ENCODE assay signal across 7 mouse cellular contexts in genomic region chr7:3705911-3706310, GRCm38 (mm10). TPM values are rescaled to one million over a fixed set of nuclear protein-coding genes. Genes with fewer than 3 reads are reported as not detected.
A peak's percentile ranks its signal among the peaks of the same experiment; 100 is the strongest.
DNase-seq lines count a peak whose midpoint lies in the region; ATAC-seq lines count a peak whose summit lies in the region.

No protein-coding gene starts in this region.

- peaks cover 17% of the 10 kb centered on the region for H3K4me1 ChIP-seq in lung, embryonic 16.5 days (replicated peaks; ENCODE audit: control insufficient read depth, insufficient read depth, low read length)
- peaks cover 22% of the 10 kb centered on the region for H3K4me1 ChIP-seq in forebrain, embryonic 13.5 days
- peaks cover 7% of the 10 kb centered on the region; the same call in 1 of the 2 replicates for H3K4me1 ChIP-seq in liver, embryonic 11.5 days (replicated peaks; ENCODE audit: control insufficient read depth, insufficient read depth, low read length)
- peaks cover 9% of the 10 kb centered on the region for H3K4me1 ChIP-seq in stomach, embryonic 16.5 days (ENCODE audit: control insufficient read depth, insufficient read depth, low read length)

- no peak for ATAC-seq in lung, embryonic 16.5 days (ENCODE audit: low read depth)
- no peak for ATAC-seq in forebrain, embryonic 13.5 days
- no peak for ATAC-seq in liver, embryonic 11.5 days (replicated peaks; ENCODE audit: low FRiP score)
- ATAC-seq in stomach, embryonic 16.5 days (ENCODE audit: insufficient read depth, low FRiP score) = no peak

- peak overlapping the region; percentile 72 for H3K9ac ChIP-seq in lung, embryonic 16.5 days (ENCODE audit: low read length)
- H3K9ac ChIP-seq in forebrain, embryonic 13.5 days = peak overlapping the region; percentile 91
- peak overlapping the region; percentile 98 for H3K9ac ChIP-seq in liver, embryonic 11.5 days (ENCODE audit: low read depth, low read length)
- peak overlapping the region; percentile 90 for H3K9ac ChIP-seq in stomach, embryonic 16.5 days (ENCODE audit: low read length)

- no peaks in the 10 kb centered on the region for H3K9me3 ChIP-seq in lung, embryonic 16.5 days (ENCODE audit: control insufficient read depth, low read length)
- no peaks in the 10 kb centered on the region for H3K9me3 ChIP-seq in forebrain, embryonic 13.5 days (replicated peaks)
- no peaks in the 10 kb centered on the region for H3K9me3 ChIP-seq in liver, embryonic 11.5 days (ENCODE audit: control insufficient read depth, low read length)
- no peaks in the 10 kb centered on the region for H3K9me3 ChIP-seq in stomach, embryonic 16.5 days (replicated peaks; ENCODE audit: control insufficient read depth, low read length)

- DNase-seq in lung, postnatal 25 days (ENCODE audit: low spot score) = no peak
- no peak for DNase-seq in liver, embryonic 11.5 days (ENCODE audit: low spot score)
- DNase-seq in ovary, adult 18-20 months (ENCODE audit: low spot score) = no peak
- no peak for DNase-seq in spleen, postnatal 36 days (ENCODE audit: low spot score in 2 of 2)

- H3K27me3 ChIP-seq in lung, embryonic 16.5 days (ENCODE audit: control insufficient read depth, insufficient read depth, low read depth, low read length) = no peaks in the 10 kb centered on the region
- no peaks in the 10 kb centered on the region for H3K27me3 ChIP-seq in forebrain, embryonic 13.5 days
- H3K27me3 ChIP-seq in liver, embryonic 11.5 days (replicated peaks; ENCODE audit: control insufficient read depth, insufficient read depth, low read length) = no peaks in the 10 kb centered on the region
- H3K27me3 ChIP-seq in stomach, embryonic 16.5 days (ENCODE audit: control insufficient read depth, insufficient read depth, low read length) = no peaks in the 10 kb centered on the region

- WGBS in lung, embryonic 16.5 days = 20% methylated on average over 6 of the region's 6 CpGs
- WGBS in forebrain, embryonic 13.5 days = 42% methylated on average over 6 of the region's 6 CpGs
- 32% methylated on average over 6 of the region's 6 CpGs for WGBS in liver, embryonic 11.5 days
- WGBS in stomach, embryonic 16.5 days = 26% methylated on average over 6 of the region's 6 CpGs

- H3K4me3 ChIP-seq in lung, embryonic 16.5 days (ENCODE audit: low read length) = peak overlapping the region; percentile 66
- H3K4me3 ChIP-seq in forebrain, embryonic 13.5 days = peak overlapping the region; percentile 87
- H3K4me3 ChIP-seq in liver, embryonic 11.5 days (ENCODE audit: low read depth, low read length) = peak overlapping the region; percentile 95
- peak overlapping the region; percentile 91 for H3K4me3 ChIP-seq in stomach, embryonic 16.5 days (replicated peaks; ENCODE audit: low read length)

- peaks cover 25% of the 10 kb centered on the region for H3K36me3 ChIP-seq in lung, embryonic 16.5 days (ENCODE audit: control insufficient read depth, insufficient read depth, low read length)
- peaks cover 36% of the 10 kb centered on the region for H3K36me3 ChIP-seq in forebrain, embryonic 13.5 days (ENCODE audit: poor library complexity, severe bottlenecking)
- H3K36me3 ChIP-seq in liver, embryonic 11.5 days (ENCODE audit: control insufficient read depth, insufficient read depth, low read length) = peaks cover 23% of the 10 kb centered on the region
- H3K36me3 ChIP-seq in stomach, embryonic 16.5 days (ENCODE audit: control insufficient read depth, insufficient read depth, low read length) = peaks cover 11% of the 10 kb centered on the region; the same call in 1 of the 2 replicates

- peak overlapping the region; percentile 92 for H3K4me2 ChIP-seq in lung, embryonic 16.5 days (ENCODE audit: low read depth, low read length)
- H3K4me2 ChIP-seq in forebrain, embryonic 13.5 days = peak overlapping the region; percentile 96
- H3K4me2 ChIP-seq in liver, embryonic 11.5 days = peak overlapping the region; percentile 94
- peak overlapping the region; percentile 92 for H3K4me2 ChIP-seq in stomach, embryonic 16.5 days (ENCODE audit: low read depth, low read length)

- no peak overlapping the region; the same call in 1 of the 2 replicates for H3K27ac ChIP-seq in lung, embryonic 16.5 days (ENCODE audit: low read length)
- no peak overlapping the region for H3K27ac ChIP-seq in forebrain, embryonic 13.5 days
- peak overlapping the region; percentile 95 for H3K27ac ChIP-seq in liver, embryonic 11.5 days (ENCODE audit: low read depth, low read length)
- peak overlapping the region; percentile 66 for H3K27ac ChIP-seq in stomach, embryonic 16.5 days (ENCODE audit: low read length)

RNA-seq across cellular contexts. Expression of gene Rps9, which starts 2.1 kb away (rescaled TPM):
- 1,423 and 1,469 TPM in 2 replicates for polyA plus RNA-seq in lung, embryonic 16.5 days (2015; fragmentation: Nextera tagmentation; extraction: Ambion mirVana)
- polyA plus RNA-seq in forebrain, embryonic 13.5 days (2015; fragmentation: Nextera tagmentation; extraction: Ambion mirVana) = 1,199 and 1,336 TPM in 2 replicates
- polyA plus RNA-seq in liver, embryonic 11.5 days (2014; fragmentation: Nextera tagmentation; extraction: Ambion mirVana) = 1,767 and 1,846 TPM in 2 replicates
- 1,206 and 1,366 TPM in 2 replicates for polyA plus RNA-seq in stomach, embryonic 16.5 days (2015; fragmentation: Nextera tagmentation; extraction: Ambion mirVana)

RNA-seq across cellular contexts. Expression of gene Mboat7, which starts 12.6 kb away (rescaled TPM):
- 47.0 and 51.3 TPM in 2 replicates for polyA plus RNA-seq in lung, embryonic 16.5 days (2015; fragmentation: Nextera tagmentation; extraction: Ambion mirVana)
- polyA plus RNA-seq in forebrain, embryonic 13.5 days (2015; fragmentation: Nextera tagmentation; extraction: Ambion mirVana) = 36.2 and 41.6 TPM in 2 replicates
- 35.7 and 36.7 TPM in 2 replicates for polyA plus RNA-seq in liver, embryonic 11.5 days (2014; fragmentation: Nextera tagmentation; extraction: Ambion mirVana)
- 44.5 and 48.6 TPM in 2 replicates for polyA plus RNA-seq in stomach, embryonic 16.5 days (2015; fragmentation: Nextera tagmentation; extraction: Ambion mirVana)

RNA-seq across cellular contexts. Expression of gene Tsen34, which starts 13.2 kb away (rescaled TPM):
- polyA plus RNA-seq in lung, embryonic 16.5 days (2015; fragmentation: Nextera tagmentation; extraction: Ambion mirVana) = 258 and 270 TPM in 2 replicates
- polyA plus RNA-seq in forebrain, embryonic 13.5 days (2015; fragmentation: Nextera tagmentation; extraction: Ambion mirVana) = 227 and 236 TPM in 2 replicates
- 103 and 106 TPM in 2 replicates for polyA plus RNA-seq in liver, embryonic 11.5 days (2014; fragmentation: Nextera tagmentation; extraction: Ambion mirVana)
- 184 and 194 TPM in 2 replicates for polyA plus RNA-seq in stomach, embryonic 16.5 days (2015; fragmentation: Nextera tagmentation; extraction: Ambion mirVana)

RNA-seq across cellular contexts. Expression of gene Pirb, which starts 14.3 kb away (rescaled TPM):
- 1.3 and 1.6 TPM in 2 replicates for polyA plus RNA-seq in lung, embryonic 16.5 days (2015; fragmentation: Nextera tagmentation; extraction: Ambion mirVana)
- 0.18 and 0.19 TPM in 2 replicates for polyA plus RNA-seq in forebrain, embryonic 13.5 days (2015; fragmentation: Nextera tagmentation; extraction: Ambion mirVana)
- polyA plus RNA-seq in liver, embryonic 11.5 days (2014; fragmentation: Nextera tagmentation; extraction: Ambion mirVana) = 1.0 and 1.3 TPM in 2 replicates
- 2.5 and 3.0 TPM in 2 replicates for polyA plus RNA-seq in stomach, embryonic 16.5 days (2015; fragmentation: Nextera tagmentation; extraction: Ambion mirVana)

RNA-seq across cellular contexts. Expression of gene Tmc4, which starts 28.6 kb away (rescaled TPM):
- 33.8 and 41.3 TPM in 2 replicates for polyA plus RNA-seq in lung, embryonic 16.5 days (2015; fragmentation: Nextera tagmentation; extraction: Ambion mirVana)
- 2.1 and 3.4 TPM in 2 replicates for polyA plus RNA-seq in forebrain, embryonic 13.5 days (2015; fragmentation: Nextera tagmentation; extraction: Ambion mirVana)
- polyA plus RNA-seq in liver, embryonic 11.5 days (2014; fragmentation: Nextera tagmentation; extraction: Ambion mirVana) = 10.0 and 12.1 TPM in 2 replicates
- 76.9 and 96.7 TPM in 2 replicates for polyA plus RNA-seq in stomach, embryonic 16.5 days (2015; fragmentation: Nextera tagmentation; extraction: Ambion mirVana)

Comparison
In these comparisons a context has a peak if more than half of its experiments do, and no peak if none do; other contexts are left out.
1. H3K27ac ChIP-seq: peak in liver, embryonic 11.5 days (single experiment) and stomach, embryonic 16.5 days (single experiment); none in lung, embryonic 16.5 days (single experiment) and forebrain, embryonic 13.5 days (single experiment).
2. Peak in every context shown above with its lines, with median percentiles within 50 percentile points of each other: H3K4me2 ChIP-seq, H3K4me3 ChIP-seq and H3K9ac ChIP-seq.